Mouse (Mus musculus) small intestine, adult 2 months (tissue): Measurements from ENCODE around the gene Wwp2.

ENCODE experiments used
- CTCF ChIP-seq: fragments of 200-500 bp; IDR thresholded peaks from 2 replicates; pipeline ENCODE4 v1.5.1; 2012; ENCODE audit warnings: low read depth, mild to moderate bottlenecking, control low read depth, inconsistent platforms, low read length, moderate library complexity, mixed read lengths; ENCODE audit not compliant: insufficient replicate concordance, insufficient read length; ENCODE audit errors: extremely low read depth
- POLR2A ChIP-seq: fragments of 200-500 bp; IDR thresholded peaks from 2 replicates; pipeline ENCODE4 v1.6.1; 2012; ENCODE audit warnings: low read depth, mild to moderate bottlenecking, control low read depth, inconsistent platforms, low read length, moderate library complexity

DNA sequence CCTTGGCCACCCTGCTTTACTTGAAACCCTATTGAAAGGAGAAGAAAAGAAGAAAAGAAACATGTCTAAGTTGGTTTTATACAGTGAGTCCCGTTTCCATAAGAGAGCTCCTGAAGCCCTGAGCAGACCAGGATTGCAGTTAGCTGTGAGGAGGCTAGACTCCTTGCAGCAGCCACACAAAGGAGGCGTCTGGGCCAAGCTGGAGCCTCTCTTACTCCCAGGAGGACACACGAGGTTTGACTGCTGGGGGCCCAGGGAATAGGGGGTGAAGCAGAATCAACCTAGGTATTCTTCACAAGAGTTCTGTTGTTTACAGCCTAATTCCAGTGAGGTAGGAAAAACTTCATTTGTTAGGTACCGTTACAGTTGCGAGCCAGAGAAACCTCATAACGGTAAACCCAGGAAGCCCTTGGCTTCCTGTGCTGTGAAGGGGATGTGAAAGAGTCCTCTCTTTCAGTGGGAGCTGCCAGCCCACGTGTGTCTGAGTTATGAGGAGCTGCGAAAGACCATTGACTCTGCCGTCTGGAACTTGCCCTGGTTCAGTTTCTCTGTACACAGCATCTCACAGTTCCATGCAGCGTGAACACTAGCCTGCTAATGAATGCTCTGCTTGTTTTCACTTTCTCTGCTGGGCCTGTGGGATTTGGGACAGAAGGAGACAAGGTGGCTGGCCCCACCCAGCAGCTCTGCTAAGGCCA lies 36.4 kb downstream of the Wwp2 start:
- TF ChIP-seq POLR2A = no peak
- no peak for TF ChIP-seq CTCF
